Mouse (Mus musculus) frontal cortex, adult 2 months (tissue): ENCODE results near the gene 1700023F06Rik. TPM values are rescaled to one million over a fixed set of nuclear protein-coding genes. Genes with fewer than 3 reads are reported as not detected.

Source experiments
- DNase-seq, 2 experiments: peaks; one replicate each; pipeline ENCODE4 v3.0.0; 2022; ENCODE audit warnings: low spot score in 1 of 2; ENCODE audit errors: extremely low spot score in 1 of 2
- polyA plus RNA-seq: library from polyadenylated mRNA; depleted of rRNA; stranded (reverse); fragments of >200 nt; gene quantifications from 2 replicates; pipeline ENCODE4 v1.2.3, GENCODE M21; 2012; rRNA removed

Gene 1700023F06Rik
- polyA plus RNA-seq, 1 experiment: 6.0 TPM

- no peak for DNase-seq
These were observed 37.7 kb downstream of the 1700023F06Rik start, which contains the start of gene Fmnl1 for GRCm38 (mm10) chr11:103170494-103171285. TSS of gene Fmnl1 (plus strand) at chr11:103171107.

- no peak for DNase-seq
These were observed 38.3 kb downstream of the 1700023F06Rik start for GRCm38 (mm10) chr11:103170111-103170493.

GRCm38 (mm10) chr11:103169664-103170063 is 38.7 kb downstream of the 1700023F06Rik start:
- DNase-seq: no peak

- DNase-seq: peak; percentile 70 to 89
These were observed 39.5 kb downstream of the 1700023F06Rik start for GRCm38 (mm10) chr11:103168690-103169390.

GRCm38 (mm10) chr11:103164391-103164790 is 44.0 kb downstream of the 1700023F06Rik start:
- no peak for DNase-seq

- DNase-seq: no peak
These were observed 46.2 kb downstream of the 1700023F06Rik start for GRCm38 (mm10) chr11:103162132-103162531.

GRCm38 (mm10) chr11:103161449-103161848 is 46.9 kb downstream of the 1700023F06Rik start:
- no peak for DNase-seq

- DNase-seq: no peak
These were observed 47.6 kb downstream of the 1700023F06Rik start for GRCm38 (mm10) chr11:103160738-103161137.

- DNase-seq: peak; percentile 81 to 97
These were observed 49.5 kb downstream of the 1700023F06Rik start for GRCm38 (mm10) chr11:103158621-103159478.

- no peak for DNase-seq
These were observed 58.6 kb downstream of the 1700023F06Rik start for GRCm38 (mm10) chr11:103149771-103150170.

Other genes with a start within 250 kb of the 1700023F06Rik start
- 78.5 and 81.3 TPM in 2 replicates for gene Nmt1, start 180.4 kb downstream of the 1700023F06Rik start, polyA plus RNA-seq
- 88.0 and 94.5 TPM in 2 replicates for gene Dcakd, start 180.2 kb downstream of the 1700023F06Rik start, polyA plus RNA-seq
- 12.3 and 13.3 TPM in 2 replicates for gene Plcd3, start 106.9 kb downstream of the 1700023F06Rik start, polyA plus RNA-seq
- gene Acbd4, start 106.9 kb downstream of the 1700023F06Rik start, polyA plus RNA-seq: 38.1 and 44.9 TPM in 2 replicates
- 25.6 and 25.8 TPM in 2 replicates for gene Hexim1, start 92.3 kb downstream of the 1700023F06Rik start, polyA plus RNA-seq
- 11.5 and 14.1 TPM in 2 replicates for gene Hexim2, start 76.1 kb downstream of the 1700023F06Rik start, polyA plus RNA-seq
- gene Fmnl1, start 37.5 kb downstream of the 1700023F06Rik start, polyA plus RNA-seq: 76.2 and 85.2 TPM in 2 replicates
- 1.4 and 1.5 TPM in 2 replicates for gene Spata32, start 9.9 kb upstream of the 1700023F06Rik start, polyA plus RNA-seq
- gene Map3k14, start 58.9 kb upstream of the 1700023F06Rik start, polyA plus RNA-seq: 3.8 and 4.3 TPM in 2 replicates
- 16.6 and 16.8 TPM in 2 replicates for gene Arhgap27, start 155.1 kb upstream of the 1700023F06Rik start, polyA plus RNA-seq
- gene Plekhm1, start 204.1 kb upstream of the 1700023F06Rik start, polyA plus RNA-seq: 15.6 and 15.7 TPM in 2 replicates